In the genomic region with DNA sequence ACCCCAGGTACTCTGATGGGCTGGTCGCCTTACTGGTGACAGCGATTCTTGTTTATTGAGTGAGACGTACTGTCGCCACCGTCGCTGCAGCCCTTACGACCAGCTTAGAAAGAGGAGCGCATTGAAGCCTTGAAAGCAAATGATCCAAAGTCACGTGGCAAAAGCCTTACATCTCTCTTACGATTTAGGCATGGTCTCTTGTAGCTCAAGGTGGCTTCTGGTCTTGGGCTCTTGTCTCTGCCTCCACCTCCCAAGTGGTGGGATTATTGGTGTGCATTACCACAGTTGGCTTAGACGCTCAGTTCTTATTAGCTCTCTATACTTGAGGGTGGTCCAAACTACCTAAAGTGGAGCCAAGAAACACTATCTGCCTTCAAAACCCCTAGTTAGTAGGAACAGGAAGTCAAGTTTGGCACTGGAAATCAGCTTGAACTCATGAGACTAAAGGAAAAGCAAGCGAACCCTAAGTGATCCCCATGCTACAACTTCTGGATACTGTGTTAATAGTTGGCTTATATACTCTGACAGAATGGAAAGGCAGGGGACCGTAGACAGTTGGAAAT, we compare ENCODE assay signal across 8 mouse cellular contexts. TPM values are rescaled to one million over a fixed set of nuclear protein-coding genes. Genes with fewer than 3 reads are reported as not detected.
DNase-seq lines count a peak whose midpoint lies in the region; ATAC-seq and TF ChIP-seq lines count a peak whose summit lies in the region.

No protein-coding gene starts in this region.

- peak overlapping the region; percentile 95 for H3K9ac ChIP-seq in limb, embryonic 14.5 days (ENCODE audit: low read depth, low read length, severe bottlenecking)
- peak overlapping the region; percentile 100 for H3K9ac ChIP-seq in stomach, postnatal 0 days (ENCODE audit: low read length)

- no peak overlapping the region for H3K27ac ChIP-seq in thymus, adult 2 months (ENCODE audit: control insufficient read depth, insufficient read depth, low read length)
- H3K27ac ChIP-seq in limb, embryonic 14.5 days (replicated peaks; ENCODE audit: low read depth, low read length) = no peak overlapping the region; the same call in 1 of the 2 replicates
- H3K27ac ChIP-seq in stomach, postnatal 0 days (replicated peaks) = peak overlapping the region; percentile 88

- H3K4me2 ChIP-seq in limb, embryonic 14.5 days (replicated peaks; ENCODE audit: low read depth, low read length, severe bottlenecking) = peak overlapping the region; percentile 80
- H3K4me2 ChIP-seq in stomach, postnatal 0 days (replicated peaks; ENCODE audit: low read depth) = peak overlapping the region; percentile 89

- H3K4me1 ChIP-seq in thymus, adult 2 months (replicated peaks; ENCODE audit: control insufficient read depth, insufficient read depth, low read length) = peaks cover 2% of the 10 kb centered on the region
- peaks cover 13% of the 10 kb centered on the region for H3K4me1 ChIP-seq in limb, embryonic 14.5 days (ENCODE audit: control insufficient read depth, insufficient read depth, low read length)
- 0 out of 2 replicates have a peak, but pooled peaks cover 4% of the 10 kb centered on the region for H3K4me1 ChIP-seq in stomach, postnatal 0 days (replicated peaks; ENCODE audit: control insufficient read depth, insufficient read depth)

- 6% methylated on average over 13 of the region's 13 CpGs for WGBS in thymus, adult 2 months
- WGBS in limb, embryonic 14.5 days = 10% methylated on average over 13 of the region's 13 CpGs
- 11% methylated on average over 13 of the region's 13 CpGs for WGBS in stomach, postnatal 0 days

- ATAC-seq in limb, embryonic 14.5 days (ENCODE audit: low FRiP score, low read depth) = no peak
- no peak for ATAC-seq in stomach, postnatal 0 days (ENCODE audit: low FRiP score, low TSS enrichment)

- H3K36me3 ChIP-seq in thymus, adult 2 months (ENCODE audit: control insufficient read depth, insufficient read depth, low read length) = peaks cover 34% of the 10 kb centered on the region
- peaks cover 50% of the 10 kb centered on the region for H3K36me3 ChIP-seq in limb, embryonic 14.5 days (ENCODE audit: control insufficient read depth, insufficient read depth, low read length)
- peaks cover 7% of the 10 kb centered on the region for H3K36me3 ChIP-seq in stomach, postnatal 0 days (ENCODE audit: control insufficient read depth, insufficient read depth, low read length)

- TF ChIP-seq EP300 in stomach, postnatal 0 days (optimal IDR thresholded peaks at IDR 0.05) = no peak

- no peaks in the 10 kb centered on the region for H3K9me3 ChIP-seq in limb, embryonic 14.5 days (ENCODE audit: control insufficient read depth, low read length)
- no peaks in the 10 kb centered on the region for H3K9me3 ChIP-seq in stomach, postnatal 0 days (ENCODE audit: control insufficient read depth, low read length)

- no peaks in the 10 kb centered on the region for H3K27me3 ChIP-seq in thymus, adult 2 months (ENCODE audit: control insufficient read depth, insufficient read depth, low read length)
- no peaks in the 10 kb centered on the region for H3K27me3 ChIP-seq in limb, embryonic 14.5 days (ENCODE audit: control insufficient read depth, insufficient read depth, low read length)
- H3K27me3 ChIP-seq in stomach, postnatal 0 days (ENCODE audit: control insufficient read depth, insufficient read depth, low read length) = no peaks in the 10 kb centered on the region

- TF ChIP-seq POLR2A in thymus, adult 2 months (IDR thresholded peaks at IDR 0.05; ENCODE audit: control insufficient read depth, extremely low read depth, insufficient read depth, low read length, poor library complexity) = no peak
- TF ChIP-seq POLR2A in limb, embryonic 14.5 days (IDR thresholded peaks at IDR 0.05; ENCODE audit: borderline replicate concordance, extremely low read depth, insufficient read depth, insufficient read length) = no peak

- H3K4me3 ChIP-seq in thymus, adult 2 months (ENCODE audit: control insufficient read depth, insufficient read depth, low read length) = peak overlapping the region; percentile 85
- peak overlapping the region; percentile 96 for H3K4me3 ChIP-seq in limb, embryonic 14.5 days (replicated peaks; ENCODE audit: low read length)
- H3K4me3 ChIP-seq in stomach, postnatal 0 days (ENCODE audit: low read depth, low read length) = peak overlapping the region; percentile 93

- peak; percentile 13 for DNase-seq in embryo, embryonic 10.5 days (ENCODE audit: low spot score)
- DNase-seq in embryo, embryonic 11 days = no peak
- no peak for DNase-seq in thymus, adult 2 months
- DNase-seq in thymus, postnatal 4 days = no peak
- DNase-seq in limb, embryonic 14.5 days (ENCODE audit: low spot score) = no peak
- no peak for DNase-seq in stomach, postnatal 0 days (ENCODE audit: low spot score)
- DNase-seq in gastrocnemius, adult 8-10 months (ENCODE audit: low spot score in 2 of 2) = no peak
- DNase-seq in embryo, embryonic 9.5 days (ENCODE audit: extremely low spot score) = no peak

- TF ChIP-seq CTCF in thymus, adult 2 months (IDR thresholded peaks at IDR 0.05; ENCODE audit: borderline replicate concordance, control insufficient read depth, extremely low read depth, insufficient read depth, low read length, poor library complexity) = no peak
- TF ChIP-seq CTCF in stomach, postnatal 0 days (IDR thresholded peaks at IDR 0.05; ENCODE audit: low read depth) = no peak

RNA-seq across cellular contexts. Expression of a gene that starts 0.7 kb away (rescaled TPM):
- polyA plus RNA-seq in thymus, adult 2 months (2012; rRNA removed) = 75.8 and 82.8 TPM in 2 replicates
- 41.3 and 48.2 TPM in 2 replicates for polyA plus RNA-seq in limb, embryonic 14.5 days (2012; rRNA removed)
- 65.2 and 70.7 TPM in 2 replicates for polyA plus RNA-seq in limb, embryonic 14.5 days (2014; fragmentation: Nextera tagmentation; extraction: Ambion mirVana)
- polyA plus RNA-seq in stomach, postnatal 0 days (2015; fragmentation: Nextera tagmentation; extraction: Ambion mirVana) = 29.4 and 33.6 TPM in 2 replicates
- 10 to 100 TPM; 16.0 to 20.5 (median 18.3) TPM for total RNA-seq in gastrocnemius, adult 8-10 months (2022)

RNA-seq across cellular contexts. Expression of a gene that starts 25.0 kb away (rescaled TPM):
- 3.4 and 5.0 TPM in 2 replicates for polyA plus RNA-seq in thymus, adult 2 months (2012; rRNA removed)
- polyA plus RNA-seq in limb, embryonic 14.5 days (2012; rRNA removed) = 28.2 and 35.4 TPM in 2 replicates
- 32.3 and 44.7 TPM in 2 replicates for polyA plus RNA-seq in limb, embryonic 14.5 days (2014; fragmentation: Nextera tagmentation; extraction: Ambion mirVana)
- polyA plus RNA-seq in stomach, postnatal 0 days (2015; fragmentation: Nextera tagmentation; extraction: Ambion mirVana) = 47.7 and 49.5 TPM in 2 replicates
- 1 to 10 TPM; 1.3 to 3.7 (median 2.3) TPM for total RNA-seq in gastrocnemius, adult 8-10 months (2022)
